ENCODE assay signal across 8 mouse cellular contexts in genomic region chr14:34660788-34661591, GRCm38 (mm10). TPM values are rescaled to one million over a fixed set of nuclear protein-coding genes. Genes with fewer than 3 reads are reported as not detected.
A peak's percentile ranks its signal among the peaks of the same experiment; 100 is the strongest.
DNase-seq lines count a peak whose midpoint lies in the region; ATAC-seq and TF ChIP-seq lines count a peak whose summit lies in the region.

No protein-coding gene starts in this region.

- DNase-seq in embryo, embryonic 10 days (ENCODE audit: low spot score), result peak; percentile 17
- DNase-seq in embryo, embryonic 9.5 days (ENCODE audit: extremely low spot score), result no peak
- peak; percentile 9 to 21 for DNase-seq in adrenal gland, postnatal 36 days
- no peak for DNase-seq in limb, embryonic 14.5 days (ENCODE audit: low spot score)
- peak; percentile 50 for DNase-seq in neural tube, embryonic 10.5 days (ENCODE audit: extremely low spot score, low spot score)
- no peak for DNase-seq in right cerebral cortex, adult 2 months (ENCODE audit: low spot score in 2 of 2)
- no peak for DNase-seq in cerebellum, adult 11 months

- no peak for TF ChIP-seq POLR2A in limb, embryonic 14.5 days (IDR thresholded peaks at IDR 0.05; ENCODE audit: borderline replicate concordance, extremely low read depth, insufficient read depth, insufficient read length)

- H3K36me3 ChIP-seq in limb, embryonic 14.5 days (ENCODE audit: control insufficient read depth, insufficient read depth, low read length), result no peaks in the 10 kb centered on the region

- H3K4me1 ChIP-seq in limb, embryonic 14.5 days (ENCODE audit: control insufficient read depth, insufficient read depth, low read length), result no peaks in the 10 kb centered on the region

- 17% methylated on average over 22 of the region's 22 CpGs for WGBS in limb, embryonic 14.5 days

- peak; percentile 15; the same call in 1 of the 2 replicates for ATAC-seq in granulocyte monocyte progenitor cell, adult 5-6 weeks (replicated peaks; ENCODE audit: poor library complexity, severe bottlenecking)
- ATAC-seq in limb, embryonic 14.5 days (ENCODE audit: low FRiP score, low read depth), result no peak

- no peak overlapping the region for H3K9ac ChIP-seq in limb, embryonic 14.5 days (ENCODE audit: low read depth, low read length, severe bottlenecking)

- H3K4me3 ChIP-seq in limb, embryonic 14.5 days (replicated peaks; ENCODE audit: low read length), result peak overlapping the region; percentile 48

- H3K9me3 ChIP-seq in limb, embryonic 14.5 days (ENCODE audit: control insufficient read depth, low read length), result peaks cover 6% of the 10 kb centered on the region; the same call in 1 of the 2 replicates

- no peak overlapping the region for H3K27ac ChIP-seq in limb, embryonic 14.5 days (replicated peaks; ENCODE audit: low read depth, low read length)

- peaks cover 30% of the 10 kb centered on the region for H3K27me3 ChIP-seq in limb, embryonic 14.5 days (ENCODE audit: control insufficient read depth, insufficient read depth, low read length)

- peak overlapping the region; percentile 81 for H3K4me2 ChIP-seq in limb, embryonic 14.5 days (replicated peaks; ENCODE audit: low read depth, low read length, severe bottlenecking)

RNA-seq across cellular contexts. Expression of gene Wapl, which starts 12.7 kb away (rescaled TPM):
- total RNA-seq in adrenal gland, postnatal 36 days (2021), result 10 to 100 TPM; 81.7 to 88.7 TPM
- 56.4 and 57.8 TPM in 2 replicates for total RNA-seq in granulocyte monocyte progenitor cell, adult 5-6 weeks (2014; fragmentation: Nextera tagmentation)
- 101 and 111 TPM in 2 replicates for total RNA-seq in granulocyte monocyte progenitor cell, adult 5-6 weeks (2017)
- 16.5 and 23.5 TPM in 2 replicates for polyA plus RNA-seq in limb, embryonic 14.5 days (2012; rRNA removed)
- 28.4 and 28.8 TPM in 2 replicates for polyA plus RNA-seq in limb, embryonic 14.5 days (2014; fragmentation: Nextera tagmentation; extraction: Ambion mirVana)

Comparison
In these comparisons a context has a peak if more than half of its experiments do, and no peak if none do; other contexts are left out.
1. DNase-seq: peak in embryo, embryonic 10 days (single experiment), adrenal gland, postnatal 36 days (2 of 2) and neural tube, embryonic 10.5 days (single experiment); none in embryo, embryonic 9.5 days (single experiment), limb, embryonic 14.5 days (single experiment), right cerebral cortex, adult 2 months (0 of 2) and cerebellum, adult 11 months (single experiment).